15 mouse cellular contexts compared by ENCODE assay signal in the genomic region with DNA sequence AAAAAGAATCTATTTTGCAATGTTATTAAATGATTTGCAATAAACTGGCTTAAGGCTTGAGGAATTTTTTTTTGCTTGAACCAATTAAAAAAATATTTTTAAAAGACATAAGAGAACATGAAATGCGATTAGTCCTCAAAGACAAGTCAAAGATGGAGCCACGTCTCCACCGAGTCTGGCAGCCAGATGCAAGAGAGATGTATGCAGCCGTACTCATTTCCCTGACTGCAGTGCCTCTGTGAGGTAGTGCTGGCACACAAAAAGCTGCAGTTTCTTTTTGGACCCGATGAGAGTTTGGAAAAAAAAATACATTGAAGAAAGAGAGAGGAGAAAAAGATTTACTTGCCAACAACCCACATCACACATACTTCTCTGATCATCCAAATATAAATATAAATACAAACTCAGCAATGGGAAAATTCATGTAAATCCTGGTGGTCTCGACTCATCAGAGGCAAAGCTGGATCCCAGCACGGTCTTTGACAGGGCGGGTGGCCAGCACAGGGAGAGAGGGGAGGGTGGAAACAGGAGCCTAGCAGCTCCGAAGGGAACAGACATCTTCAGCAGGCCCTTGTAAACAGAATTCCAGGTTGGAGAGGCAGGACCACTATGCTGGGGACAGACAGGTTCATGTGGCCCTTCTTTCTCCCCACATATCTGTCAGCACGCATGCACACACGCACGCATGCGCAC. TPM values are rescaled to one million over a fixed set of nuclear protein-coding genes. Genes with fewer than 3 reads are reported as not detected.
DNase-seq lines count a peak whose midpoint lies in the region; ATAC-seq and TF ChIP-seq lines count a peak whose summit lies in the region.
"Had no signal": no experiment of that assay in that cellular context is flagged by ENCODE, and none has a peak within 500 bp of the region (broad histone marks: within the 10 kb centered on the region; RNA-seq: fewer than 3 reads in every experiment).

No protein-coding gene starts in this region.

- no peak for DNase-seq in forebrain, embryonic 14.5 days (ENCODE audit: low spot score)
- DNase-seq in forebrain, embryonic 11.5 days (ENCODE audit: low spot score), result no peak
- DNase-seq in left cerebral cortex, adult 2 months (ENCODE audit: extremely low spot score in 1 of 2, low spot score in 2 of 2), result no peak
- no peak for DNase-seq in left cerebral cortex, postnatal 10 days (ENCODE audit: extremely low spot score in 1 of 2, low spot score in 2 of 2)
- peak; percentile 59 for DNase-seq in brain, adult 2 months (ENCODE audit: low read depth, low spot score)
- peak; percentile 46 for DNase-seq in forebrain, postnatal 0 days
- no peak for DNase-seq in ovary, postnatal 10 days (ENCODE audit: low spot score)
- DNase-seq: B cell, adult 2 months; thymus, postnatal 14 days had no signal

- H3K9me3 ChIP-seq in forebrain, embryonic 14.5 days (replicated peaks; ENCODE audit: control insufficient read depth, low read length), result no peaks in the 10 kb centered on the region
- H3K9me3 ChIP-seq in forebrain, embryonic 11.5 days (ENCODE audit: control insufficient read depth, low read length), result no peaks in the 10 kb centered on the region
- H3K9me3 ChIP-seq in forebrain, postnatal 0 days (ENCODE audit: low read length), result no peaks in the 10 kb centered on the region
- H3K9me3 ChIP-seq: midbrain, embryonic 12.5 days had no signal

- peak; percentile 40; the same call in 1 of the 2 replicates for ATAC-seq in forebrain, embryonic 14.5 days
- no peak for ATAC-seq in forebrain, embryonic 11.5 days (replicated peaks; ENCODE audit: low FRiP score)
- ATAC-seq in forebrain, postnatal 0 days, result peak; percentile 50
- no peak for ATAC-seq in megakaryocyte progenitor cell, adult 5-6 weeks (replicated peaks; ENCODE audit: poor library complexity)
- ATAC-seq: inflammation-experienced regulatory T-cells, adult 6 months had no signal

- no peaks in the 10 kb centered on the region for H3K27me3 ChIP-seq in forebrain, embryonic 14.5 days (replicated peaks; ENCODE audit: control insufficient read depth, insufficient read depth, low read length)
- H3K27me3 ChIP-seq in forebrain, embryonic 11.5 days (ENCODE audit: control insufficient read depth, insufficient read depth, low read length), result no peaks in the 10 kb centered on the region
- H3K27me3 ChIP-seq in forebrain, postnatal 0 days (ENCODE audit: insufficient read depth, low read length), result no peaks in the 10 kb centered on the region
- H3K27me3 ChIP-seq: midbrain, embryonic 12.5 days had no signal

- H3K4me2 ChIP-seq in forebrain, embryonic 14.5 days (ENCODE audit: low read length), result no peak overlapping the region
- H3K4me2 ChIP-seq in forebrain, embryonic 11.5 days (ENCODE audit: low read depth, low read length, severe bottlenecking), result no peak overlapping the region
- peak overlapping the region; percentile 23; the same call in 1 of the 2 replicates for H3K4me2 ChIP-seq in forebrain, postnatal 0 days (ENCODE audit: low read depth)
- H3K4me2 ChIP-seq: heart, embryonic 11.5 days; midbrain, embryonic 12.5 days had no signal

- no peak overlapping the region for H3K9ac ChIP-seq in forebrain, embryonic 14.5 days (ENCODE audit: low read length)
- no peak overlapping the region for H3K9ac ChIP-seq in forebrain, embryonic 11.5 days (ENCODE audit: low read length)
- no peak overlapping the region for H3K9ac ChIP-seq in forebrain, postnatal 0 days
- H3K9ac ChIP-seq: midbrain, embryonic 12.5 days had no signal

- WGBS in forebrain, embryonic 14.5 days, result 72% methylated on average over 13 of the region's 13 CpGs
- 85% methylated on average over 13 of the region's 13 CpGs for WGBS in forebrain, embryonic 11.5 days
- WGBS in forebrain, postnatal 0 days, result 50% methylated on average over 13 of the region's 13 CpGs

- no peak for TF ChIP-seq CTCF in left cerebral cortex, adult 2 months (IDR thresholded peaks at IDR 0.05)
- no peak for TF ChIP-seq CTCF in forebrain, postnatal 0 days (IDR thresholded peaks at IDR 0.05; ENCODE audit: low read depth)

- peaks cover 9% of the 10 kb centered on the region; the same call in 1 of the 2 replicates for H3K4me1 ChIP-seq in forebrain, embryonic 14.5 days (ENCODE audit: control insufficient read depth, insufficient read depth, low read length)
- no peaks in the 10 kb centered on the region for H3K4me1 ChIP-seq in forebrain, embryonic 11.5 days (replicated peaks; ENCODE audit: control insufficient read depth, insufficient read depth, low read length)
- 0 out of 2 replicates have a peak, but pooled peaks cover 3% of the 10 kb centered on the region for H3K4me1 ChIP-seq in forebrain, postnatal 0 days (ENCODE audit: insufficient read depth)

- intact Hi-C loops in left cerebral cortex, adult 2 months (cut with DNase I), result no loop called here
- intact Hi-C loops in left cerebral cortex, postnatal 10 days (cut with DNase I), result loop anchor here (5.0 kb wide), 1 partner anchor 47 kb away; a partner anchor contains a TSS

- H3K4me3 ChIP-seq in forebrain, embryonic 14.5 days (ENCODE audit: low read depth, low read length), result no peak overlapping the region
- H3K4me3 ChIP-seq in forebrain, embryonic 11.5 days (ENCODE audit: low read depth, low read length), result no peak overlapping the region
- no peak overlapping the region for H3K4me3 ChIP-seq in left cerebral cortex, adult 2 months
- no peak overlapping the region for H3K4me3 ChIP-seq in forebrain, postnatal 0 days (ENCODE audit: low read depth, low read length)
- H3K4me3 ChIP-seq: midbrain, embryonic 12.5 days had no signal

- peak overlapping the region; percentile 14; the same call in 1 of the 2 replicates for H3K27ac ChIP-seq in forebrain, embryonic 14.5 days (ENCODE audit: low read depth, low read length)
- no peak overlapping the region for H3K27ac ChIP-seq in forebrain, embryonic 11.5 days (ENCODE audit: low read depth, low read length)
- H3K27ac ChIP-seq in left cerebral cortex, adult 2 months, result peak overlapping the region; percentile 48; the same call in 1 of the 2 replicates
- H3K27ac ChIP-seq in forebrain, postnatal 0 days (ENCODE audit: low read depth, low read length), result 0 out of 2 replicates have a peak overlapping the region, but pooled peaks have one; percentile 54
- H3K27ac ChIP-seq: midbrain, embryonic 12.5 days had no signal

- H3K36me3 ChIP-seq in forebrain, embryonic 14.5 days (ENCODE audit: control insufficient read depth, insufficient read depth, low read length), result peaks cover 30% of the 10 kb centered on the region
- peaks cover 12% of the 10 kb centered on the region; the same call in 1 of the 2 replicates for H3K36me3 ChIP-seq in forebrain, embryonic 11.5 days (ENCODE audit: control insufficient read depth, insufficient read depth, low read length)
- no peaks in the 10 kb centered on the region for H3K36me3 ChIP-seq in forebrain, postnatal 0 days (ENCODE audit: insufficient read depth)

RNA-seq across cellular contexts. Expression of a gene that starts 48.0 kb away (rescaled TPM):
- polyA plus RNA-seq in forebrain, embryonic 14.5 days (2014; fragmentation: Nextera tagmentation; extraction: Ambion mirVana), result 11.5 and 13.3 TPM in 2 replicates
- 35.6 and 35.9 TPM in 2 replicates for polyA plus RNA-seq in forebrain, embryonic 11.5 days (2014; fragmentation: Nextera tagmentation; extraction: Ambion mirVana)
- total RNA-seq in left cerebral cortex, adult 2 months (2021), result 10 to 100 TPM; 18.7 to 20.0 TPM
- total RNA-seq in left cerebral cortex, postnatal 10 days (2021), result 10 to 100 TPM; 20.4 to 21.4 TPM
- total RNA-seq in forebrain, postnatal 0 days (2014; rRNA removed), result 12.3 TPM in 2 replicates
- polyA plus RNA-seq in forebrain, postnatal 0 days (2015; fragmentation: Nextera tagmentation; extraction: Ambion mirVana), result 2.8 and 3.5 TPM in 2 replicates
- total RNA-seq in megakaryocyte progenitor cell, adult 5-6 weeks (2015), result 0.07 and 0.17 TPM in 2 replicates
- 0.08 and 0.30 TPM in 2 replicates for total RNA-seq in megakaryocyte progenitor cell, adult 5-6 weeks (2017)
- total RNA-seq: common myeloid progenitor, adult 5-6 weeks; MEL had no signal

Comparison
In these comparisons a context has a peak if more than half of its experiments do, and no peak if none do; other contexts are left out.
1. ATAC-seq: peak in forebrain, embryonic 14.5 days (single experiment) and forebrain, postnatal 0 days (single experiment); none in forebrain, embryonic 11.5 days (single experiment) and megakaryocyte progenitor cell, adult 5-6 weeks (single experiment).
2. DNase-seq: peak in brain, adult 2 months (single experiment) and forebrain, postnatal 0 days (single experiment); none in forebrain, embryonic 14.5 days (single experiment), forebrain, embryonic 11.5 days (single experiment), left cerebral cortex, adult 2 months (0 of 2), left cerebral cortex, postnatal 10 days (0 of 2) and ovary, postnatal 10 days (single experiment).
3. RNA of a gene that starts 48.0 kb away (total RNA-seq): 20.4 to 21.4 TPM in left cerebral cortex, postnatal 10 days, 18.7 to 20.0 TPM in left cerebral cortex, adult 2 months and 12.3 TPM in forebrain, postnatal 0 days; 0.07 to 0.30 TPM in megakaryocyte progenitor cell, adult 5-6 weeks; every median in the first group is over 10 times any median in the second.